Mouse (Mus musculus): ENCODE measurements at regions not wholly inside any gene's neighbourhood (a gene's known extent, or its start where the extent isn't known, plus 50 kb on each side); places are given as distances from the start of the nearest gene placed in this dataset.

GRCm38 (mm10) chrX:19148251-19148650 is 332.9 kb downstream of the Tex13c3 start:
- H3K79me2 ChIP-seq (replicated peaks; ENCODE audit: control insufficient read depth, insufficient read depth, low read length), result no peaks in the 10 kb centered on the region
- intact Hi-C loops (cut with DNase I), result no loop called here
- TF ChIP-seq CTCF (IDR thresholded peaks at IDR 0.05), result no peak
- TF ChIP-seq POLR2A (IDR thresholded peaks at IDR 0.05; ENCODE audit: insufficient read depth, low read depth, low read length), result no peak
- no peak for TF ChIP-seq EP300 (IDR thresholded peaks at IDR 0.05; ENCODE audit: insufficient read depth, low read depth, low read length)
- no peak overlapping the region for H3K9ac ChIP-seq (ENCODE audit: low read depth, low read length)
- H3K4me1 ChIP-seq (ENCODE audit: control insufficient read depth, insufficient read depth, low read length), result no peaks in the 10 kb centered on the region
- DNase-seq, result no peak
- H3K27ac ChIP-seq, result no peak overlapping the region
- no peaks in the 10 kb centered on the region for H3K36me3 ChIP-seq (ENCODE audit: control insufficient read depth, insufficient read depth, low read length)
- no peaks in the 10 kb centered on the region for H3K27me3 ChIP-seq (ENCODE audit: control insufficient read depth, insufficient read depth, low read length)
- WGBS, result 73% methylated on average over 3 of the region's 3 CpGs
- no peak overlapping the region for H3K4me3 ChIP-seq

GRCm38 (mm10) chrX:19112753-19113152 is 368.4 kb downstream of the Tex13c3 start:
- Histone ChIP-seq H3K36me3 (ENCODE audit: control insufficient read depth, insufficient read depth, low read length) (no peaks in the 10 kb centered on the region), H3K27me3 (ENCODE audit: control insufficient read depth, insufficient read depth, low read length) (no peaks in the 10 kb centered on the region), H3K27ac (no peak overlapping the region), H3K9ac (ENCODE audit: low read depth, low read length) (no peak overlapping the region), H3K4me3 (no peak overlapping the region), H3K79me2 (replicated peaks; ENCODE audit: control insufficient read depth, insufficient read depth, low read length) (no peaks in the 10 kb centered on the region), H3K4me1 (ENCODE audit: control insufficient read depth, insufficient read depth, low read length) (no peaks in the 10 kb centered on the region)
- DNase-seq, result no peak
- TF ChIP-seq CTCF (IDR thresholded peaks at IDR 0.05), result no peak
- no peak for TF ChIP-seq POLR2A (IDR thresholded peaks at IDR 0.05; ENCODE audit: insufficient read depth, low read depth, low read length)
- no peak for TF ChIP-seq EP300 (IDR thresholded peaks at IDR 0.05; ENCODE audit: insufficient read depth, low read depth, low read length)
- WGBS, result 67% methylated on average over 7 of the region's 7 CpGs
- intact Hi-C loops (cut with DNase I), result no loop called here

- H3K27me3 ChIP-seq (ENCODE audit: control insufficient read depth, insufficient read depth, low read length), result no peaks in the 10 kb centered on the region
- WGBS, result 44% methylated on average over 2 of the region's 2 CpGs
- H3K4me1 ChIP-seq (ENCODE audit: control insufficient read depth, insufficient read depth, low read length), result no peaks in the 10 kb centered on the region
- no peak overlapping the region for H3K27ac ChIP-seq
- H3K4me3 ChIP-seq, result no peak overlapping the region
- no peak overlapping the region for H3K9ac ChIP-seq (ENCODE audit: low read depth, low read length)
- no peak for DNase-seq
- H3K36me3 ChIP-seq (ENCODE audit: control insufficient read depth, insufficient read depth, low read length), result no peaks in the 10 kb centered on the region
- no peaks in the 10 kb centered on the region for H3K79me2 ChIP-seq (replicated peaks; ENCODE audit: control insufficient read depth, insufficient read depth, low read length)
- intact Hi-C loops (cut with DNase I), result no loop called here
- no peak for TF ChIP-seq EP300 (IDR thresholded peaks at IDR 0.05; ENCODE audit: insufficient read depth, low read depth, low read length)
- no peak for TF ChIP-seq POLR2A (IDR thresholded peaks at IDR 0.05; ENCODE audit: insufficient read depth, low read depth, low read length)
- TF ChIP-seq CTCF (IDR thresholded peaks at IDR 0.05), result no peak
Measured at GRCm38 (mm10) chrX:19102911-19103310, 378.2 kb downstream of the Tex13c3 start.

- no peak for DNase-seq
- Histone ChIP-seq H3K9ac (ENCODE audit: low read depth, low read length) (no peak overlapping the region), H3K27ac (no peak overlapping the region), H3K27me3 (ENCODE audit: control insufficient read depth, insufficient read depth, low read length) (no peaks in the 10 kb centered on the region), H3K79me2 (replicated peaks; ENCODE audit: control insufficient read depth, insufficient read depth, low read length) (no peaks in the 10 kb centered on the region), H3K36me3 (ENCODE audit: control insufficient read depth, insufficient read depth, low read length) (no peaks in the 10 kb centered on the region), H3K4me3 (no peak overlapping the region), H3K4me1 (ENCODE audit: control insufficient read depth, insufficient read depth, low read length) (no peaks in the 10 kb centered on the region)
- no peak for TF ChIP-seq CTCF (IDR thresholded peaks at IDR 0.05)
- TF ChIP-seq EP300 (IDR thresholded peaks at IDR 0.05; ENCODE audit: insufficient read depth, low read depth, low read length), result no peak
- TF ChIP-seq POLR2A (IDR thresholded peaks at IDR 0.05; ENCODE audit: insufficient read depth, low read depth, low read length), result no peak
- intact Hi-C loops (cut with DNase I), result no loop called here
Measured at GRCm38 (mm10) chrX:19095960-19096359, 385.2 kb downstream of the Tex13c3 start.

- Histone ChIP-seq H3K27ac (no peak overlapping the region), H3K4me3 (no peak overlapping the region), H3K27me3 (ENCODE audit: control insufficient read depth, insufficient read depth, low read length) (no peaks in the 10 kb centered on the region), H3K79me2 (replicated peaks; ENCODE audit: control insufficient read depth, insufficient read depth, low read length) (no peaks in the 10 kb centered on the region), H3K9ac (ENCODE audit: low read depth, low read length) (no peak overlapping the region), H3K4me1 (ENCODE audit: control insufficient read depth, insufficient read depth, low read length) (no peaks in the 10 kb centered on the region), H3K36me3 (ENCODE audit: control insufficient read depth, insufficient read depth, low read length) (no peaks in the 10 kb centered on the region)
- no peak for TF ChIP-seq EP300 (IDR thresholded peaks at IDR 0.05; ENCODE audit: insufficient read depth, low read depth, low read length)
- TF ChIP-seq CTCF (IDR thresholded peaks at IDR 0.05), result no peak
- TF ChIP-seq POLR2A (IDR thresholded peaks at IDR 0.05; ENCODE audit: insufficient read depth, low read depth, low read length), result no peak
- no peak for DNase-seq
- intact Hi-C loops (cut with DNase I), result no loop called here
- WGBS, result 88% methylated on average over 1 of the region's 1 CpGs
Measured at GRCm38 (mm10) chrX:19084435-19084834, 396.7 kb downstream of the Tex13c3 start.

- TF ChIP-seq POLR2A (IDR thresholded peaks at IDR 0.05; ENCODE audit: insufficient read depth, low read depth, low read length) (no peak), EP300 (IDR thresholded peaks at IDR 0.05; ENCODE audit: insufficient read depth, low read depth, low read length) (no peak), CTCF (IDR thresholded peaks at IDR 0.05) (no peak)
- DNase-seq, result no peak
- intact Hi-C loops (cut with DNase I), result no loop called here
- 44% methylated on average over 2 of the region's 2 CpGs for whole genome bisulfite sequencing
- H3K27ac ChIP-seq, result no peak overlapping the region; the same call in 1 of the 2 replicates
- no peak overlapping the region for H3K4me3 ChIP-seq
- H3K27me3 ChIP-seq (ENCODE audit: control insufficient read depth, insufficient read depth, low read length), result no peaks in the 10 kb centered on the region
- H3K36me3 ChIP-seq (ENCODE audit: control insufficient read depth, insufficient read depth, low read length), result no peaks in the 10 kb centered on the region
- no peaks in the 10 kb centered on the region for H3K4me1 ChIP-seq (ENCODE audit: control insufficient read depth, insufficient read depth, low read length)
- H3K9ac ChIP-seq (ENCODE audit: low read depth, low read length), result no peak overlapping the region
- H3K79me2 ChIP-seq (replicated peaks; ENCODE audit: control insufficient read depth, insufficient read depth, low read length), result no peaks in the 10 kb centered on the region
Measured at GRCm38 (mm10) chrX:19080021-19080420, 401.1 kb downstream of the Tex13c3 start.

Small RNAs in the stretch of these regions (microRNA-seq; reads per million reads assigned to microRNA genes)
- gene Mir221 (3,607 to 4,360 reads per million in 2 experiments), gene Mir222 (168 to 201 reads per million in 2 experiments)

All from heart, adult 2 months (tissue).